Comparison of ENCODE assay signal across 38 mouse cellular contexts in the genomic region with DNA sequence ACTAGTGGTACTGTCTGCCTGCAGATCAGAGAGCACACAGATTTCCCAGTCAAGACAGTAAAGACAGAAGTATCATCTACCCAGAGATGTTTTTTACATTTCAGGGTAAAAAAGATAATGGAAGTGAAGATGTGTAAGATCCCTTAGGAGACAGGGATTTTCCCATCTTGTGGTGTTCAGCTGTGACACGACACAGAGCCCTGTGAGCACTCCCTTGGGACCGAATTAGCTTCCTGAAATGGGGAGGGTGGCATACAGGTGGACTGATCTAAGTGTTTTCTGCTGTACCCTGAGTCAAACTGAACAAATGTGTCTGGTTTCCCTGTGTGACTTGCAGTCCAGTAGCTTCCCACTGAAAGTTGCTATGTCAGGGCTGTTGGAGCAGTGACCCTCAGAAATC. TPM values are rescaled to one million over a fixed set of nuclear protein-coding genes. Genes with fewer than 3 reads are reported as not detected.
"Had no signal": no experiment of that assay in that cellular context is flagged by ENCODE, and none has a peak within 500 bp of the region (broad histone marks: within the 10 kb centered on the region; RNA-seq: fewer than 3 reads in every experiment).

No protein-coding gene starts in this region.

- H3K9me3 ChIP-seq: heart, embryonic 13.5 days; heart, embryonic 15.5 days; hindbrain, embryonic 13.5 days; hindbrain, embryonic 15.5 days; kidney, embryonic 15.5 days; limb, embryonic 13.5 days; limb, embryonic 15.5 days had no signal

- DNase-seq: gastrocnemius, postnatal 14 days; gastrocnemius, postnatal 36 days; heart, adult 2 months; heart, postnatal 14 days; heart, postnatal 36 days; kidney, adult 11 months; kidney, adult 2 months; kidney, adult 9 months; kidney, postnatal 14 days; kidney, postnatal 36 days; layer of hippocampus, adult 9-11 months; layer of hippocampus, postnatal 36 days; left cerebral cortex, postnatal 4 days had no signal

- H3K9ac ChIP-seq: heart, embryonic 13.5 days; heart, embryonic 15.5 days; hindbrain, embryonic 13.5 days; hindbrain, embryonic 15.5 days; kidney, embryonic 15.5 days; limb, embryonic 13.5 days; limb, embryonic 15.5 days had no signal

- H3K4me3 ChIP-seq: heart, adult 2 months; heart, embryonic 13.5 days; heart, embryonic 15.5 days; hindbrain, embryonic 13.5 days; hindbrain, embryonic 15.5 days; kidney, embryonic 15.5 days; limb, embryonic 13.5 days; limb, embryonic 15.5 days had no signal

- H3K36me3 ChIP-seq: heart, embryonic 13.5 days; heart, embryonic 15.5 days; hindbrain, embryonic 13.5 days; hindbrain, embryonic 15.5 days; kidney, embryonic 15.5 days; limb, embryonic 13.5 days; limb, embryonic 15.5 days had no signal

- H3K27me3 ChIP-seq: heart, embryonic 13.5 days; heart, embryonic 15.5 days; hindbrain, embryonic 13.5 days; hindbrain, embryonic 15.5 days; kidney, embryonic 15.5 days; limb, embryonic 13.5 days; limb, embryonic 15.5 days had no signal

- H3K4me1 ChIP-seq: hindbrain, embryonic 13.5 days; hindbrain, embryonic 15.5 days had no signal

- H3K4me2 ChIP-seq: heart, embryonic 11.5 days; heart, embryonic 13.5 days; heart, embryonic 15.5 days; hindbrain, embryonic 13.5 days; hindbrain, embryonic 15.5 days; kidney, embryonic 15.5 days; limb, embryonic 13.5 days; limb, embryonic 15.5 days; liver, embryonic 11.5 days had no signal

- H3K27ac ChIP-seq: heart, adult 2 months; heart, embryonic 13.5 days; heart, embryonic 15.5 days; hindbrain, embryonic 13.5 days; hindbrain, embryonic 15.5 days; hindbrain, postnatal 0 days; kidney, embryonic 15.5 days; kidney, postnatal 0 days; limb, embryonic 13.5 days; limb, embryonic 15.5 days had no signal

- ATAC-seq: hindbrain, postnatal 0 days had no signal

RNA-seq across cellular contexts. Expression of gene Ifnk, which starts 36.9 kb away (rescaled TPM):
- total RNA-seq: gastrocnemius, adult 18-20 months; gastrocnemius, adult 8-10 months; gastrocnemius, postnatal 14 days; gastrocnemius, postnatal 36 days; heart, adult 2 months; heart, postnatal 14 days; heart, postnatal 36 days; hematopoietic stem cell, adult 5-6 weeks; hindbrain, postnatal 0 days; layer of hippocampus, adult 18-20 months; layer of hippocampus, adult 8-10 months; layer of hippocampus, postnatal 14 days; layer of hippocampus, postnatal 36 days; left cerebral cortex, adult 18-20 months; left cerebral cortex, adult 8-10 months; left cerebral cortex, postnatal 10 days; left cerebral cortex, postnatal 25 days; left cerebral cortex, postnatal 4 days had no signal
- polyA plus RNA-seq: gonadal fat pad, adult 2 months; heart, adult 2 months; heart, embryonic 11.5 days; heart, embryonic 13.5 days; heart, embryonic 15.5 days; heart, postnatal 0 days; hindbrain, embryonic 13.5 days; hindbrain, postnatal 0 days; kidney, adult 2 months; kidney, embryonic 15.5 days; kidney, postnatal 0 days; large intestine, adult 2 months; limb, embryonic 11.5 days; liver, embryonic 11.5 days had no signal
